Mouse (Mus musculus) MEL (cell line): Measurements from ENCODE around the gene Magi2.

Experiments used
- CHD1 ChIP-seq: IDR thresholded peaks from 2 replicates; pipeline ENCODE4 v1.6.1; 2012; ENCODE audit warnings: low read depth, mild to moderate bottlenecking, inconsistent platforms, low read length, improper control_type of control experiment
- CTCF ChIP-seq, 3 experiments: IDR thresholded peaks in 2 of 3; conservative IDR thresholded peaks in 1 of 3; 2 replicates each; pipeline ENCODE4 v1.5.1; 2011 to 2012; ENCODE audit warnings: low read length in 3 of 3, low read depth in 2 of 3, mild to moderate bottlenecking in 2 of 3, improper control_type of control experiment in 1 of 3, inconsistent platforms in 1 of 3, mixed read lengths in 1 of 3, moderate library complexity in 1 of 3; ENCODE audit not compliant: control insufficient read depth in 1 of 3, insufficient read depth in 1 of 3, poor library complexity in 1 of 3, severe bottlenecking in 1 of 3
- ELF1 ChIP-seq: IDR thresholded peaks from 2 replicates; pipeline ENCODE4 v1.6.1; 2014; ENCODE audit warnings: low read depth, mild to moderate bottlenecking, inconsistent platforms, low read length, improper control_type of control experiment, moderate library complexity
- EP300 ChIP-seq, 2 experiments: IDR thresholded peaks; 2 replicates each; pipeline ENCODE4 v1.6.1; 2011; ENCODE audit warnings: improper control_type of control experiment in 2 of 2, low read length in 2 of 2, low read depth in 1 of 2, mild to moderate bottlenecking in 1 of 2
- ETS1 ChIP-seq: IDR thresholded peaks from 2 replicates; pipeline ENCODE4 v1.6.1; 2012; ENCODE audit warnings: low read depth, mild to moderate bottlenecking, inconsistent platforms, low read length, improper control_type of control experiment, moderate library complexity
- GABPA ChIP-seq: IDR thresholded peaks from 2 replicates; pipeline ENCODE4 v1.6.1; 2012; ENCODE audit warnings: low read depth, mild to moderate bottlenecking, inconsistent platforms, low read length, improper control_type of control experiment, moderate library complexity
- POLR2A ChIP-seq, 2 experiments: IDR thresholded peaks; 2 replicates each; pipeline ENCODE4 v1.6.1; 2011 to 2012; ENCODE audit warnings: low read length in 2 of 2, mild to moderate bottlenecking in 2 of 2, control low read depth in 1 of 2, improper control_type of control experiment in 1 of 2, low read depth in 1 of 2, moderate library complexity in 1 of 2; ENCODE audit not compliant: control insufficient read depth in 1 of 2, insufficient read depth in 1 of 2, poor library complexity in 1 of 2
- POLR2AphosphoS5 ChIP-seq: IDR thresholded peaks from 2 replicates; pipeline ENCODE4 v1.6.1; 2012; ENCODE audit warnings: low read depth, borderline replicate concordance, mild to moderate bottlenecking, inconsistent platforms, low read length, moderate library complexity, mixed read lengths
- TCF12 ChIP-seq: IDR thresholded peaks from 2 replicates; pipeline ENCODE4 v1.6.1; 2014; ENCODE audit warnings: low read depth, mild to moderate bottlenecking, inconsistent platforms, low read length, improper control_type of control experiment, moderate library complexity
- ZMIZ1 ChIP-seq: IDR thresholded peaks from 2 replicates; pipeline ENCODE4 v1.6.1; 2012; ENCODE audit warnings: low read depth, mild to moderate bottlenecking, inconsistent platforms, low read length, improper control_type of control experiment, moderate library complexity

DNA sequence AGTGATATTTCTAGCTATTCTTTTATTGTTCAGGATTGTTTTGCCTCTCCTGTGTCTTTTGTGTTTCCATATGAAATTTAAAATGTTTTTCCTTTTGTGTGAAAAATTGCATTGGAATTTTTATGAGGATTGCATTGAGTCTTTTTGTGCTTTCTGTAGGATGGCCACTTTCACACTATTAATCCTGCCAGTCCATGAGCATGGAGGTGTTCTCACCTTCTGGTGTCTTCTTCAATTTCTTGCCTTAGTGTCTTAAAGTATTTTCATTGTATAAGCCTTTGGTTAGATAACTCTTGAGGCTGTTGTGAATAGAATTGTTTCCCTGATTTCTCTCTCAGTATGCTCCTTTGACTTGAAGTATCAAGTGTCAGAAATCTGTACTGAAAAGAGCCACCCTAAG lies 1296.9 kb downstream of the Magi2 start:
- TF ChIP-seq ETS1 (no peak), CTCF (IDR thresholded peaks at IDR 0.05 in 2 of 3, conservative IDR thresholded peaks at IDR 0.05 in 1 of 3; ENCODE audit: control insufficient read depth in 1 of 3, insufficient read depth in 1 of 3, low read depth in 2 of 3, low read length in 3 of 3, poor library complexity in 1 of 3, severe bottlenecking in 1 of 3) (no peak), TCF12 (no peak), POLR2A (IDR thresholded peaks at IDR 0.05; ENCODE audit: control insufficient read depth in 1 of 2, insufficient read depth in 1 of 2, low read depth in 1 of 2, low read length in 2 of 2, poor library complexity in 1 of 2) (no peak), CHD1 (no peak), ZMIZ1 (no peak), GABPA (no peak), ELF1 (no peak), POLR2AphosphoS5 (no peak), EP300 (IDR thresholded peaks at IDR 0.05; ENCODE audit: low read depth in 1 of 2, low read length in 2 of 2) (no peak)
